Mouse (Mus musculus): ENCODE measurements around the gene Nfya. TPM values are rescaled to one million over a fixed set of nuclear protein-coding genes. Genes with fewer than 3 reads are reported as not detected.
"Not testable (repeated sequence)": the region's sequence is repeated elsewhere in the genome, so short reads cannot be mapped to it uniquely, and the experiment has no call there.

The Nfya gene
- total RNA-seq, 2 experiments from 2014 or later = 56.0 to 96.6 TPM

DNA sequence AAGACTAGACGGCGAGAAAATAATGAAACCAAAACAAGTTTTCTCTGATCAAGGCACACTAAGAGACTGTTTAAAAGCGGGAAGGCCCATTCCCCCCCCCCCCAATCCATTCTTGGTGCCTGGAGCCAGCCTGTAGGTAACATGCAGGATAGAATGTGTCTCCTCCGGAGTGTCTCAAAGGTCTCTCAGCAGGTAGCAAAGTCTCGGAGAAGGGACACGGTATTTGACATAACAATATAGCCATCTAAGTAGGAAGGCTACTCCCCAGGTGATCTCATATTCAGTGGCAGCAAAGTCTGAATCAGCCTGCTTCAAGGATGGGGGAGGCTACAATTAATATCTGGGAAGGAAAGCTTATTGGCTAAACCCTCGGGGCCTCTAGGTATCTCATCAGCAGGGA lies 56.7 kb downstream of the Nfya start:
- ATAC-seq (replicated peaks; ENCODE audit: poor library complexity, severe bottlenecking) = not testable (repeated sequence)

DNA sequence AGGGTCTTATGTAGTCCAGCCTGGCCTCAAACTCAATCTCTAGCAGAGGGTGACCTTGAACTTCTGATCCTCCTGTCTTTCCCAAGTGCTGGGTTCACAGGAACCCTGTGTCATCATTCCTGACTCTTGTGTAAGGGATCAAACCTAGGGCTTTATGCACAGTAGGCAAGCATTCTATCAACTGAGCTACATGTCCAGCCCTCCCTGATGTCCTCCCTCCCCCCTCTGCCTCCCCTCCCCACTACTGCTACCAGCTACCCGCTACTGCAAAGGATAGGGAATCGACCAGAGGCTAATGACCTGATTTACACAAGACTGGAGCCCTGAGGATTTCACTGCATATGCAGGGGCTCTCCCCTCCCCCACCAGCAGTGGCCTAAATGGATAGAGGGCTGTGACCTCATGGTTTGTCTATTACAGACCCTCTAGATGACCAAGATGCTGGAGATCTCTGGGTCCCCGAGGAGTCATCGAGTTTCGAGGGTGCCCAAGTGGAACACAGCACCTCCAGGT lies 59.0 kb downstream of the Nfya start:
- ATAC-seq (replicated peaks; ENCODE audit: poor library complexity, severe bottlenecking) = no peak

- peak; percentile 85 for ATAC-seq (replicated peaks; ENCODE audit: poor library complexity, severe bottlenecking)
Measured at GRCm38 (mm10) chr17:48347287-48347686, 62.4 kb downstream of the Nfya start.

GRCm38 (mm10) chr17:48346834-48347233 lies 62.9 kb downstream of the Nfya start:
- ATAC-seq (replicated peaks; ENCODE audit: poor library complexity, severe bottlenecking) = no peak

DNA sequence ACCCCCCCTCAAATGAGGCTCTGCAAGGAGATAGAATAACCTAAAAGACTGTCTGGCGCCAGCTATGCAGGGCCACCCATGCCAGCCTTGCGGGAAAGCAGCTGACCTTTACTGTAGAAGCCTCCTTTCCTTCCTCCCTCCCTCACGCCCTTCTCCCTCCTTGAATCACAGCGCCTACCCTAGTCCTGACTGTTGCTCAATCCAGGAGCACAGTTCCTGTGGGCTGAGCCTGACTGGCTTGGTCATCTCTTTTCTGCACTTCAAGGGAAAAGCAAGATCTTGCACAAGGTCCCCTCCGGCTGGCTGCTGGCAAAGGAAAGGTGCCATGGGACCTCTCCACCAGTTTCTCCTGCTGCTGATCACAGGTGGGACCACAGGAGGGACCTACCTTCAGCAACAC lies 63.5 kb downstream of the Nfya start, which contains the start of gene Trem2:
TSS of gene Trem2 (plus strand) at position 171 of the 400 bp plus-strand sequence.
- peak; percentile 89 for ATAC-seq (replicated peaks; ENCODE audit: poor library complexity, severe bottlenecking)

- ATAC-seq (replicated peaks; ENCODE audit: poor library complexity, severe bottlenecking) = no peak; the same call in 1 of the 2 replicates
Measured at GRCm38 (mm10) chr17:48345824-48346223, 63.9 kb downstream of the Nfya start.

DNA sequence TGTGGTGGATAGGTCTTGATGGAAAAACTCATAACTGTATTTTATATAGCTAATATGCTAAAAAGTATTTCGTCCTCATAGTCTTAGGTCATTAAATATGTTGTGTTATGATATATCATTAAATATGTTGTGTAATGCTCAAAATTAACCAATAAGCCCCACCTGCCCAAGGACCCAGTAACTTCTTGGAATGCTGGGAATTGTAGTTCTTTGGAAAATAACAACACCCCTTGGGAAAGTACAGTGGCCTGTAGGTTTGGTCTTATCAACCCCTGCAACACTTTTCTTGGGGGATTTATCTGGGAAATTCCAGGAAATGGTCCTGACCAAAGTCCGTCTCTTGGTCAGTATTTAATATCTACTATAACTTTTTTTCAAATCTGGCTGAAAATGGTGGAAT lies 66.6 kb downstream of the Nfya start:
- ATAC-seq (replicated peaks; ENCODE audit: poor library complexity, severe bottlenecking) = no peak

GRCm38 (mm10) chr17:48341947-48342346 lies 67.8 kb downstream of the Nfya start:
- ATAC-seq (replicated peaks; ENCODE audit: poor library complexity, severe bottlenecking) = no peak

DNA sequence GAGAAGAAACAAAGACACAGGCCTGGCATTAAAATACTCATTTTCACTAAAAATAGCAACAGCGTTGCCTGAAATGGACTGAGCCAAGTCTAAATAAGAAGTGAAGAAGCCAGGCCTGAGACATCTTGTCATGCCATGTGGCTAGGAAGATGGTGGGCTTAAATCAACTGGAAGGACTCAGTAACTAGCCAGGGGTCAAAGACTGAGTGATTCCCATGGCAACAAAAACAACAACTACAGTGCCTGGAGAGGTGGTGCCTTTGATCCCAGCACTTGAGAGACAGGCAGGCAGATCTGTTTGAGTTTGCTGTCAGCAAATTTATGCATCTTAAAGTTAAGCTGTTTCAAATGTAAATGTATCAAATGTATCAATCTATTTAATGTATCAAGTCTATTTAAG lies 69.4 kb downstream of the Nfya start:
- no peak for ATAC-seq (replicated peaks; ENCODE audit: poor library complexity, severe bottlenecking)

Other genes starting within 250 kb of the Nfya start
- gene A530064D06Rik, start 242.6 kb downstream of the Nfya start, total RNA-seq (2014; fragmentation: Nextera tagmentation) = 1.2 TPM in 1 of 2 replicates, not detected in the other
- 0.30 and 1.2 TPM in 2 replicates for gene A530064D06Rik, start 242.6 kb downstream of the Nfya start, total RNA-seq (2017)
- 6.5 and 7.6 TPM in 2 replicates for gene Trem1, start 177.1 kb downstream of the Nfya start, total RNA-seq (2014; fragmentation: Nextera tagmentation)
- 13.5 and 14.7 TPM in 2 replicates for gene Trem1, start 177.1 kb downstream of the Nfya start, total RNA-seq (2017)
- gene Trem3, start 162.1 kb downstream of the Nfya start, total RNA-seq (2014; fragmentation: Nextera tagmentation) = 84.6 and 114 TPM in 2 replicates
- gene Trem3, start 162.1 kb downstream of the Nfya start, total RNA-seq (2017) = 126 and 147 TPM in 2 replicates
- gene Treml4, start 145.6 kb downstream of the Nfya start, total RNA-seq (2014; fragmentation: Nextera tagmentation) = 0.56 and 0.99 TPM in 2 replicates
- gene Treml4, start 145.6 kb downstream of the Nfya start, total RNA-seq (2017) = 1.4 and 2.6 TPM in 2 replicates
- 58.2 and 68.7 TPM in 2 replicates for gene Treml2, start 110.4 kb downstream of the Nfya start, total RNA-seq (2014; fragmentation: Nextera tagmentation)
- 42.5 and 45.8 TPM in 2 replicates for gene Treml2, start 110.4 kb downstream of the Nfya start, total RNA-seq (2017)
- gene B430306N03Rik, start 93.8 kb downstream of the Nfya start, total RNA-seq (2014; fragmentation: Nextera tagmentation) = 3.1 and 8.2 TPM in 2 replicates
- 3.0 TPM in 2 replicates for gene B430306N03Rik, start 93.8 kb downstream of the Nfya start, total RNA-seq (2017)
- 2.8 and 6.4 TPM in 2 replicates for gene Trem2, start 63.5 kb downstream of the Nfya start, total RNA-seq (2014; fragmentation: Nextera tagmentation)
- 3.7 and 4.2 TPM in 2 replicates for gene Trem2, start 63.5 kb downstream of the Nfya start, total RNA-seq (2017)
- not detected in 2 replicates for gene Treml1, start 50.0 kb downstream of the Nfya start, total RNA-seq (2014; fragmentation: Nextera tagmentation)
- 0.41 TPM in 1 of 2 replicates, not detected in the other for gene Treml1, start 50.0 kb downstream of the Nfya start, total RNA-seq (2017)
- 52.6 and 59.4 TPM in 2 replicates for gene Oard1, start 108 bp upstream of the Nfya start, total RNA-seq (2014; fragmentation: Nextera tagmentation)
- 52.9 and 58.7 TPM in 2 replicates for gene Oard1, start 108 bp upstream of the Nfya start, total RNA-seq (2017)
- gene Apobec2, start 23.0 kb upstream of the Nfya start, total RNA-seq (2014; fragmentation: Nextera tagmentation) = not detected in 2 replicates
- not detected in 2 replicates for gene Apobec2, start 23.0 kb upstream of the Nfya start, total RNA-seq (2017)
- gene Tspo2, start 41.6 kb upstream of the Nfya start, total RNA-seq (2014; fragmentation: Nextera tagmentation) = 0.26 and 2.5 TPM in 2 replicates
- gene Tspo2, start 41.6 kb upstream of the Nfya start, total RNA-seq (2017) = 0.17 and 0.62 TPM in 2 replicates
- gene Unc5cl, start 45.0 kb upstream of the Nfya start, total RNA-seq (2014; fragmentation: Nextera tagmentation) = 1.9 TPM in 1 of 2 replicates, not detected in the other
- gene Unc5cl, start 45.0 kb upstream of the Nfya start, total RNA-seq (2017) = 0.21 and 0.43 TPM in 2 replicates

Measured in granulocyte monocyte progenitor cell, adult 5-6 weeks (primary cell).